Mouse (Mus musculus): Measurements from ENCODE around the gene Senp5. TPM values are rescaled to one million over a fixed set of nuclear protein-coding genes. Genes with fewer than 3 reads are reported as not detected.

Gene Senp5
- total RNA-seq, 2 experiments from 2014 or later, result 14.8 to 17.2 TPM

DNA sequence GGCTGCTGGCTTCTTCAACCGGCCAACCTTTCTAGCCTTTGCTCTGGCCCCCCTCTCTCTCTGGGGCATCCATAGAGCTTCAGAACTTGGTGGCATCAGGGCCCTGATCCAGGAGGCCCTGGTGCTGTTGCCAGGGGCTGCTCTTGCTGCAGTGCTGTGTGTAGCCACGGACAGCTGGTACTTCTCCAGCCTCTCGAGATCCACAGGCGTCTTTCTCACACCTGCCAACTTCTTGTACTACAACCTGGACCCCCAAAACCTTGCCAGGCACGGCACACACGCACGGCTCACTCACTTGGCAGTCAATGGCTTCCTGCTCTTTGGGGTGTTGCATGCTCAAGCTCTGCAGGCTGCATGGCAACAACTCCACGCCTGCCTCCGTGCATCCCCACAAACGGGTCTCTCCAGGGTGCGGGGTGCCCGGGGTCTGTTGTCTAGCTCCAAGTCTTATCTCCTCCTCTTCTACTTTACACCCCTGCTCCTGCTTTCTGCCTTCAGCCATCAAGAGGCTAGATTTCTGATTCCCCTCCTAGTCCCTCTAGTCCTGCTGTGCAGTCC, 58.3 kb downstream of the Senp5 start:
- no peak for ATAC-seq (replicated peaks; ENCODE audit: low FRiP score, low TSS enrichment, poor library complexity, severe bottlenecking)

DNA sequence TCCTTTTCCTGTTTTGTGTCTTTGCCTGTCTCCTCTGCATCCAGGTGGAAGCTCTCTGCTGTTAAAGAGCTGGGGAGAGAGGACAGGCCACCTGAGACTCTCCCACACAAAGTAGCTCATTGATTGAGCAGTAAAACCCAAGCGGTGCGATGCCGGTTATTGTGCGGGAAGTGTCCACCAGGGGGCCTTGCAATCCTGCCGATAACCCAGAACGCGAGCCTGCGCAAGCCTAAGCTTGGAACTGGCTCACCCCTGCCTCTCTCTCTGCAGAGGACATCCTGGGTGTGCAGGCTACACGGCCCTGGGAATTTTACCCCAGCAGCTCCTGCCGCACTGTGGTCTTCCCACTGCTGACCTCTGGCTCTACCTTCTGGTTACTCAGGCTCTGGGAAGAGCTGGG, 59.1 kb downstream of the Senp5 start:
- peak; percentile 60 for ATAC-seq (replicated peaks; ENCODE audit: low FRiP score, low TSS enrichment, poor library complexity, severe bottlenecking)

DNA sequence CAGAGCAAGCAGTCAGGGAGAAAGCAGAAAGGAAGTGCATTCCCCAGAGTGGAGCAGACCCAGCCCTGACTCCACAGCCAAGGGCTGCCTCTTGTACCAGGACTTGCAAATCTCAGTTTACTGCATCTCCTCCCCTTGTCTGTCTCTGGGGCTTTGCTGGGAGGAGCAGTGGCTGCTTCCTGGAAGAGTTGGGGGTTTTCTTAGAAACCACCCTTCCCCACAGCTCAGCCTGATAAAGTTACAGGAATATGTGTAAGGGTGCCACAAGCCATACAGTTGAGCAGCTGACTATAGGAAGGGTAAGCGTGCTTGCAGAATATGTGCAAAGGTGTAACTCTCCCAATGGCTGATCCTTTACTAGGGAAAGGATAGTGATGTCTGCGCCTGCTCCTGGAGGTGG, 62.5 kb downstream of the Senp5 start:
- no peak for ATAC-seq (replicated peaks; ENCODE audit: low FRiP score, low TSS enrichment, poor library complexity, severe bottlenecking)

DNA sequence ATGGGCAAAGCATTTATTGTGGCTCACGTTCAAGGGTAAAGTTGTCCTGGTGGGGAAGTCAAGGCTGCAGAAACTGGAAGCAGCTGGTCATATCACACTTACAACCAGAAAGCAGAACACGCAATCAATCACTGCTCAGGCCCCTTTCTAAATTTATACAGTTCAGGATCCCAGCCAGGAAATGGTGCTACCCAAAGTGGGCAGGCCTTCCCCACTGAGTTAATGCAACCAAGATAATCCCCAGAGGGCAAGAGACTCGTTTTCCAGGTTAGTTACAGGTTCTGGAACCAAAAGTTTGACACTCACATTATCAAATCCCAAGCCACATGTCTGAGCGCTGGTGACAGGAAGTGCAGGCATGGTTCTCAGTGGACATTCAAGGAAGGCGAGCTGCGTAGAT, 64.2 kb downstream of the Senp5 start:
- no peak for ATAC-seq (replicated peaks; ENCODE audit: low FRiP score, low TSS enrichment, poor library complexity, severe bottlenecking)

DNA sequence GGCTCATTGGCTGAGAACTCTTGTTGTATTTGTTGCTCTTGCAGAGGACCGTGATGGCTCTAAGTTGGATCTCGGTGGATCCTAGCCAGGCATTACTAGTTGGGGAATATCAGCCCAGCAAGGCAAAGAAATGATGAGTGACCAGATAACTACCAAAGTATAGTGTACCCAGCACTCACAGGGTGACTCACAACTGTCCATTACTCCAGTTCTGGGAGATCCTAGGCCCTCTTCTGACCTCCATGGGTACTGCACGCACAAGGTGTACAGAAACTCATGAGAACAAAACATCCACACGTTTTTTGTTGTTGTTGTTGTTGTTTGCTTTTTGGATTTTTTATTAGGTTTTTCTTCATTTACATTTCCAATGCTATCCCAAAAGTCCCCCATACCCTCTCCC, 66.5 kb downstream of the Senp5 start:
- ATAC-seq (replicated peaks; ENCODE audit: low FRiP score, low TSS enrichment, poor library complexity, severe bottlenecking), result no peak

DNA sequence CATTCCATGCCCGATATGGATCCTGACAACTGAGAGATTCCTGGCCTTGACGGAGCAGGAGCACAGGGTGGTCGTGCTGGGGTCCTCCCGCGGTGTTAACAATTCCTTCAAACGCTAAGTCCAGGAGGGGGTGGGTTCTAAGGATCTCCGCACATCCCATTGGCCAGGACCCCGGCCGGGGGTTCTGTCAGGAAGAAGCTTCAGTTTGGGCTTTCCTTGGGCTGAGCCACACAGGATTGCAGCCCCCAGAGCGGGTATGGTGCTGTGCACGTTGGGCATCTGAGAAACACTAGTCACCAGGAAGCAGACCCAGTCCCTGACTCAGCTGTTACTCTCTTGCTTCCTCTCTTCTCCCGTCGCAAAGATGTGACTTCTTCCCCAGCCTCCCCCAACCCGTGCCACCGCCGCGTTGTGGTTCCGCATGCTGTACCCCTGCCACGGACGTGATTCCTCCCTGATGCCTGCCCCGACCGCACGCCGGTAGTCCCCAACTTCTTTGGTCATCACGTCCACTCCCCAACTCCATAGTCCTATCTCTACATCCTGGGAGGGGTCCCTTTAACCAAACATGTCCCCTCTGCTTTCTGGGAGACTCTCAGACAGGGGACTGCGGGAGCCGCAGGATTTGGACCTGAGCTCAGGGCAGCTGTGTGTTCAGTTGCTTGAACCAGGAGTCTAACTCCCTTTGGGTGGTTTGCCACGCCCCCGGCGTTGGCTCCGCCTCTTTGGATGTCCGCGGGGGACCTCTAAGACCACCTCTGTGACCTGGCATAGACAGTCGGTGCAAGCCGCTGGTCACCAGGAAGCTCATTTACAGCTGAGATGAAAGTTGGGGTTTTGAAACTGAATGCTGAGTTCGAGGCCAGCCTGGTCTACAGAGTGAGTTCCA, 67.8 kb downstream of the Senp5 start:
- no peak for ATAC-seq (replicated peaks; ENCODE audit: low FRiP score, low TSS enrichment, poor library complexity, severe bottlenecking)

DNA sequence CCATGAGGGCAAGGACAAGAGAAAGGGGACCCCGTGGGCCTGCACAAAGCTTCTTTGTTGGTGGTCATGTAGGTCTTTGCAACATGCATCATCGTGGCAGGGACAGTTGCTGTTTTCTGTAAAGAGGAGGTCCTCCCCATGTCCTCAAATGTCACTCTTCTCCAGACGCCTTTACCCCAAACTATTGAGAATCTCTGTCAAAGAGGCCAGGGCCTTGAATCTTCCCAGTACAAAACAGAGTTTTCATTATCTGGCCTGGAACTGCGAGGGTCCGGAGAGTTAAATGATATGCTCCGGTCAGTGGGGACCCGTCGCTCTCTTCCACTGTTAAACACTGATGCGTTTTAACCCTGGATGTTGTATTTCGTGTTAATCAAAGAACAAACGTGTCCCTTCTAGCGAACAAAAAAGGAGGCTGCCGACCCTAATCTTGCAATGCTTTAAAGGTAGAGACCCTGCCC, 68.5 kb downstream of the Senp5 start:
- no peak for ATAC-seq (replicated peaks; ENCODE audit: low FRiP score, low TSS enrichment, poor library complexity, severe bottlenecking)

DNA sequence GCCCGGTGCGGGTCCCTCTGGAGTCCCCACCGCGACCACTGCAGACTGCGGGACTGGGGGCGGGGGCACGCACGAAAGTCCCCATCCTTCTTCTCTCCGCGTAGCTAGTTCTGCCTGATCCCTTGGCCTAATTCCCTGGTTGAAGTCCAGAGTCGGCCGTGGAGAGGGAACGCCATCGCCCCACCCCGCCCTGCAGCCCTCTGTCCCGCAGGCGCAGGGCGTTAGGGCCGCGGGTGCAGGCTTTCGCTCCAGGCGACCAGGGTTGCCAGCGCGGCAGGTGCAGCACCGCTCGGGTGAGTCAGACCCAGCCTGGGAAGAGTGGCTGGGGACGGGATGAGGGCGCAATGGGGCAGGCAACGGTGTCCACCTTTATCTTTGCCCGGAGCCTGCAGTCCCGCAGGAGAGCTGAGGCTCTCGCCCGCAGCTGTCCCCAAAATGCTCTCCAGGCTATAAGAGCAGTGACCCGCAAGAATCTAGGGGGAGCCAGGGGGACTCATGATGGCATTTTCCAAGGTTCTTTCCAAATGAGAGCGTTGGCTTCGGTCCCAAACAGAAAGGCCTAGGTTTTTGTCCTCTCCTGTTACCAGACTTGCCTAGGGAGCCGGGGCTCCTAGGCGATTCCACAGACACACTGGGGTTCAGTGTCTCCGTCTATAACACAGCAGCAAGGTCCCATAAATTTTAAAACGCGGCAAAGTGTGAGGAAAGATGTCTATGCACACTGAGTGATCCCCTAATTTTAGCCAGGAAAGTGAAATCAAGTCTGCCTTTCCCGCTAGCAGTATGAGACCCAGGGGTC, 69.1 kb downstream of the Senp5 start, which contains the start of gene Pigz:
Gene Pigz, plus strand, starts transcription at position 101 of the 799 bp plus-strand sequence.
- ATAC-seq (replicated peaks; ENCODE audit: low FRiP score, low TSS enrichment, poor library complexity, severe bottlenecking), result no peak

DNA sequence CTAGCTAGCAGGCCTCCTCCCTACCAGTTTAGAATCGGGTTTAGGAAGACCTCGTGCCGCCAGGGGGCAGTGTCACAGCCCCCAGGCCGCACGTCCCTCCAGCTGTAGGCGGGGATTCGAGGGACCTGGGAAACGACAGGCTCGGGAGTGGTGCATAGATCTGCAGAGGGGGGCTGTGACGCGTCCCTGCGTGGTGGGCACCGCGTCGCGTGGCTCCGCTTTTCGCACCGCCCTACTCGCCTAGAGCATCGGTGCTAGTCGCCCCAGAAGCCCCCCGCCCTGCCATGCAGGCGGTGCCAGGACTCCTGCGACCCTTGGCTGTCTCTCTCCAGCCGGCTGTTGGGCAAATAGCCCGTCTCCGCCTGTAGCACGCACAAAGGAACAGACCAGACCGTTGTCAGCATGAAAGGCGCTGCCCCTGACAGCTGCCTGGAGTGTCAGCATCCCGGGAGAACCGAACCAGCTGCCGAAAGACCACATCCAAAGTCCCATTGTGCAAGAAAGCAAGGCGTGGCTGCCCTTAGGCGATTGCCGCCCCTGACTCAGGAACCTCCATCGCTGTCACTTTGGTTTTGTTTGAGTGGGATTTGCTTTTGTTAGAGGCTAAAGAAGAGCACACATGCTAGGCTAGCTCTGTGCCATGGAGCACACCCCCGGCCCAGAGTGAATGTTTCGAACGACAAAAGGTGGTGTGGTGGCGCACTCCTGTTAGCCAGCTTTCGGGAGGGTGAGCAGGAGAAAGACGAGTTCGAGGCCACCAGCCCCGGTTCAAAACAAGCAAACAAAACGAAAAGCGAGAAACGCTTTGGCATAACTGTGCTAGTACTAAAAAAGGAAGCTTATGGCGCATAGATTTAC, 70.0 kb downstream of the Senp5 start:
- peak; percentile 89 for ATAC-seq (replicated peaks; ENCODE audit: low FRiP score, low TSS enrichment, poor library complexity, severe bottlenecking)

DNA sequence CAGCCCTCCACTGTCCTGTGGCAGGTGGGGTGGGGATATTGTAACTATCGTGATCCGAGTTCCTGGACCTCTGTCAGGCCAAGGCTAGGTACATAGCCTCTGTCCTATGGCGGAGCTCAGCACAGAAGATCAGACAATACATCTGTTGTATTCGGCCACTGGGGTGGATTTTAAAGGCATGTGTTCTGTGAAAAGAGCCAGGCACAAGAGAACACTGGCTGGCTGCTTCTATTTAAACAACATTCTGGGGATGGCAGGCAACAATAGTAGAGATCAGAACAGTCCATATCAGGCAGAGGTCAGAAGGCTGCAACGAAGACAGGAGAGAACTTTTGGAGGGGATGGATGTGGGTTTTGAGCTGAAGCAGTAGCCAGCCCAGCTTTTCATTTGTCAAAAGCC, 70.8 kb downstream of the Senp5 start:
- ATAC-seq (replicated peaks; ENCODE audit: low FRiP score, low TSS enrichment, poor library complexity, severe bottlenecking), result no peak

DNA sequence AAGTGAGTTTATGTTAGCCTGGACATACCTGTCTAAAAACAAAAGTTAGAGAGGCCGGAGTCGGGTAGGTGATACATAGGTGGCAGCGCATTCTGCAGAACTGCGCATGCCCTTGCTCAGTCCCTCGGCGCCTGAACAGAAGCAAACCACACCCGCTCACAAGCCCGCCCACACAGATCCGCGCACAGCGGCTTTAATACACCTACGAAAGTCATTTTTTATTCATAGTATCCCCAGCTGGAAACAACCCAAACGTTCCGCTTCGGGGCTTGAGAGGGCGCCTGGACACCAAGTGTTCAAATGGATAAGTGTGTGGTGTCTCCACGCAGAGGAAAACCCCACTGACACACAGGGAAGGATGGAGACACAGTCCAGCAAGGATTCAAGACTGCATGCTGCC, 71.8 kb downstream of the Senp5 start:
- no peak for ATAC-seq (replicated peaks; ENCODE audit: low FRiP score, low TSS enrichment, poor library complexity, severe bottlenecking)

DNA sequence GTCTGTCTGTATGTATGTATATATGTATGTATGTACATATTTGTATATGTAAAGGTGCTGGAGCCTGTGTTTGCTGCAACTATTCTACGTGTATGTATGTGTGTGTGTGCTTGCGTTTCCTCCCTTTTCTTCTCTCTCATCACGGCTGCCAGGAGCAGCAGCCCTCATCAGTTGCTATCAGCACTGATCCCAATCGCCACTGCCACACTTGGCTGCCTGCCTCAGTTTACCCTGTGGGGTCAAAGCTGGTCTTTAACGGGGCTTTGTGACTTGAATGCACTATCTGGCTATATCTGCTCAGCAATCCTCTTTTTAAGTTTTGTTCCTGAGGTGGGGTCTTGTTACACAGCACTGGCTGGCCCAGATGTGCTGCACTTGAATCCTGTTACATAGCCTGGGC, 75.7 kb downstream of the Senp5 start:
- ATAC-seq (replicated peaks; ENCODE audit: low FRiP score, low TSS enrichment, poor library complexity, severe bottlenecking), result no peak

DNA sequence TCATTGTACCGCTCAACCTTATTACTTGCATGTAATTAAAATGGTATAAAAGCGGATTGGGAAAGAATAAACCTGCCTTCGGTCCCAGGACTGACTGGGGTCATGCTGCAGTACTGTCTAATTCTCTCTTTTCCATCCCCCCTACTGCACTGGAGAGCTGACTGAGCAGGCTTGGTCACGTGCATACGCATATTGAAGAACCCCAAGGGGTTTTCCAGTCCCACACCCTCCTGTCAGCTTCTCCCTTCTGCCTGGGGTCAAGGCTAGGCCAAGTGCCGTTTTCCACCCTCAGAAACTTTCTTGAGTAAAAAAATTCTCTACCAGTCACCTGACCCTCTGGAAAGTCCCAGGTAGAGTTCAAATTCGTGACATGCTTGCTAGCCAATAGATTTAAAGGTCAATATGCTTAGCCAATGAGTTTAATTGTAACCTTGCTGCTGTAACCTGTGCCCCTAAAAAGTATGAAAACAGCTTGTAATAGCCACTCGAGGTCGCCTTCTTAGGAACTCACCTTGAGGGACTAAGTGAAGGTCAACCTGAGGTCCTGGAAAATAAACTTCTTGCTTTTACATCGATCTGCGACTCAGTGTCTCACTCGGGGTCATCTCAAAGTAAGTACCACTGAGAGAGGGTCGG, 76.4 kb downstream of the Senp5 start:
- ATAC-seq (replicated peaks; ENCODE audit: low FRiP score, low TSS enrichment, poor library complexity, severe bottlenecking), result no peak

DNA sequence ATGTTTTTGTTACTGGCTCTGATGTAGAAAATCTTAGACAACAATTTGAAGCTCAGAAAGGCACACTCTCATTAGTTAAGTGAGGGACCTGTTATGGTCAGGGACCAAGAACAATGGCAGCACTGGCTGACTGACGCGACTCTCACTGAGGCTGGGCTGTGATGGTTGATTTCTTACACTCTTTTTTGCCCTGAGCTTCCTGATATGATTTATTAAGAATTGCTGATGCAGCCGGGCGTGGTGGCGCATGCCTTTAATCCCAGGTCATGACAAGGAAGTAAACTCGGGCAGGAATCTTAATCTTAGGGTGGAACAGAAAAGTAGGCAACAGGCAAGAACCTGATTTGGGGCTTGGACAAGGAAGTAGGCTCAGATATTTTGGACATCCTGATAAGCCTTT, 77.0 kb downstream of the Senp5 start:
- no peak for ATAC-seq (replicated peaks; ENCODE audit: low FRiP score, low TSS enrichment, poor library complexity, severe bottlenecking)

DNA sequence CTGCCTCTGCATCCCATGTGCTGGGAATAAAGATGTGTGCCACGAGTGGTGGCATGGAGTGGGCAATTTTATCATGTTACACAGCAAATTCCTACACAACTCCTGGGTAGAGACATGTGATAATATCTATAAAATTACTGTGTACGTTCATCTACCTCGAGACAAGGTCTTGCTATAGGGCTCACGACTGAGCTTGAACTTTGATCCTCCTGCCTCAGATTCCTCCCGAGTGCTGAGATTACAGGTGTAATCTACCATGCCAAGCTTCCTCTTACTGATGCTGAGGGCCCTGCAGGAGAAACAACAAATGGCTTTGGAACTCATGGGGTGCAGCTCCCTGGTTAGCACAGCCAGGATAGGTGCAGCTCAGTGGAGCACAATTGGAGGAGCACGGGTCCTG, 78.7 kb downstream of the Senp5 start:
- no peak for ATAC-seq (replicated peaks; ENCODE audit: low FRiP score, low TSS enrichment, poor library complexity, severe bottlenecking)

DNA sequence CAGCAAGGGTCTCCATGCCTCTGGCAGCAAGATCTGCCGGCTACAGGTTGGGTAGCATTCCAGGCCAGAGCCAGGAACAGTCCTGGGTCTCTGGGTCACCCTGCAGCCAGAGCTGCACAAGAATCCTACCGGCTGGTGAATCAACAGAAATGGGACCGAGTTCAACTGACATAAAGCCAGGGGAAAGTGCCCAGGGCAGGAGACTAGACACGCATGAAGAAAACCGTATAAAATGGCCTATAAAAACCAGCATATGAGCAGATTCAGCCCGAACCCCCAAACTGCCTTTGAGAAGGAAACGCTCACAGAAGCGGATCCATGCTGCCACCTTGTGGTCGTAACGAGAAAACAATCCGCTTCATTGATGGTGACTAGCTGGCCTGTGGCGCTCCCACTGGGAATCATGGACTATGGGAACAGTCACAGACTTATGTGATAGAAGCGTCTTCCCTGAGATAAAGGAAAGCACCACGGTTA, 84.8 kb downstream of the Senp5 start:
- ATAC-seq (replicated peaks; ENCODE audit: low FRiP score, low TSS enrichment, poor library complexity, severe bottlenecking), result 0 out of 2 replicates have a peak, but pooled peaks have one; percentile 63

DNA sequence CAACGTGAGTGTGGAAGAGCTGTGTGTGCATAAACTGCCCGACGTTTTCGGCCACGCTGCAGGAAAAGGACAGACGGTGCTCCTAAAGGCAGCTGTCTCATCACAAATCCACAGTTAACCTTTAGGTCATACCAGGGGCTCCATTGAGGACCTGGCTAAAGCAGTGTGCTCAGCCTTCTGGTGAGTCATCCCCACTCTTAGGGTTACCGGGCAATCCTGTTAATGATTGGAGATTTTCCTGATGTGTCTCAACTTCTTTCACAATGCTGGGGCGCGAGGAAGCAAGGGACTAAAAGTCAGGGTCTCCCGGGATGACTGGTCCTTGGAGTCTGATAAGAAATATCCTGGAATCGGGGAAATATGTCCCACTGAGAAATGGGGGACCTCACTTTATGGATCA, 85.3 kb downstream of the Senp5 start:
- no peak for ATAC-seq (replicated peaks; ENCODE audit: low FRiP score, low TSS enrichment, poor library complexity, severe bottlenecking)

DNA sequence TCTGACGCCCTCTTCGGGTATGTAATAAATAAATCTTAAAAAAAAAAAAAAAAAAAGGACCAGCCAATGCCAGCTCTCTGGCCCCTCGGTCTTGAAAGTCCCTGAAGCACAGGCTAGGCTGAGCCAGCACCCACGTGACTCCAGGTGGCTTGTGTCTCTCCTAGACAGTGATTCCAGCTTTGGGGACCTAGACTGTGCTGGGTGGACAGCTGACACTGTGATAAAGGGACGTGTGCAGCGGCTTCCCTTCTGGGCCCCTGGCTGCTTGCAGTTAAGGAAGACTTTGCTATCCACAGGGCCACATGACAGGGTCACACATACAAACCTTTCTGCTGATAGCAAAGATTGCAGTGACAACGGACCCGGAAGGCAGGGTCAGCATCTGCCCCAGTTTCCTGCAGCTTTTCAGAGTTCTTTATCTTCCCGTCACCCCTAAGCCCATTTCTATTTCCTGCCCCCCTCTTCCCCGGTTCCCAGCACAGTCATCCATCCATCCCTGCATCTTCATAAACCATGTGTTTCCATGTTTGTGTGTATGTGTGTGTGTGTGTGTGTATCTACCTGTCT, 92.7 kb downstream of the Senp5 start:
- ATAC-seq (replicated peaks; ENCODE audit: low FRiP score, low TSS enrichment, poor library complexity, severe bottlenecking), result no peak
